Mouse (Mus musculus) E14TG2a.4 (cell line): ENCODE data around the gene Kti12.
A peak's percentile ranks its signal among the peaks of the same experiment; 100 is the strongest.

Source experiments
- H3K27me3 ChIP-seq: 2 replicates; pipeline ENCODE4 v1.6.1; 2014; ENCODE audit warnings: low read length, control low read depth; ENCODE audit not compliant: insufficient read depth
- H3K36me3 ChIP-seq: 2 replicates; pipeline ENCODE4 v1.6.1; 2014; ENCODE audit warnings: low read length, control low read depth; ENCODE audit not compliant: insufficient read depth
- H3K4me1 ChIP-seq: replicated peaks from 2 replicates; pipeline ENCODE4 v1.6.1; 2014; ENCODE audit warnings: low read depth, low read length, control low read depth
- H3K4me3 ChIP-seq: replicated peaks from 2 replicates; pipeline ENCODE4 v1.5.1; 2014; ENCODE audit warnings: mild to moderate bottlenecking, low read length
- H3K9me3 ChIP-seq: 2 replicates; pipeline ENCODE4 v1.6.1; 2014; ENCODE audit warnings: low read length, control low read depth
- CTCF ChIP-seq: conservative IDR thresholded peaks from 2 replicates; pipeline ENCODE4 v1.5.1; 2014; ENCODE audit warnings: low read length
- NANOG ChIP-seq: IDR thresholded peaks from 2 replicates; pipeline ENCODE4 v1.6.1; 2014; ENCODE audit warnings: borderline replicate concordance, low read length, mixed read lengths
- POU5F1 ChIP-seq: IDR thresholded peaks from 2 replicates; pipeline ENCODE4 v1.6.1; 2014; ENCODE audit warnings: low read length, borderline replicate concordance

The Kti12 gene

GRCm38 (mm10) chr4:108847715-108848504 lies at the start of gene Kti12:
Gene Kti12 (plus strand): TSS chr4:108847785.
- TF ChIP-seq POU5F1 (no peak), CTCF (no peak), NANOG (no peak)
- H3K36me3 ChIP-seq = peaks cover 21% of the 10 kb centered on the region

GRCm38 (mm10) chr4:108798083-108798830 lies 49.3 kb upstream of the Kti12 start:
- TF ChIP-seq POU5F1 (no peak), CTCF (peak; percentile 96)
- Histone ChIP-seq H3K4me1 (peaks cover 20% of the 10 kb centered on the region), H3K36me3 (no peaks in the 10 kb centered on the region), H3K27me3 (no peaks in the 10 kb centered on the region), H3K9me3 (no peaks in the 10 kb centered on the region), H3K4me3 (no peak overlapping the region)

More at GRCm38 (mm10) chr4:108847715-108848504, at the start of gene Kti12:
- Histone ChIP-seq H3K4me3 (peak within 1 kb of the TSS; percentile 96), H3K4me1 (peaks cover 40% of the 10 kb centered on the region), H3K9me3 (no peaks in the 10 kb centered on the region), H3K27me3 (no peaks in the 10 kb centered on the region)

DNA sequence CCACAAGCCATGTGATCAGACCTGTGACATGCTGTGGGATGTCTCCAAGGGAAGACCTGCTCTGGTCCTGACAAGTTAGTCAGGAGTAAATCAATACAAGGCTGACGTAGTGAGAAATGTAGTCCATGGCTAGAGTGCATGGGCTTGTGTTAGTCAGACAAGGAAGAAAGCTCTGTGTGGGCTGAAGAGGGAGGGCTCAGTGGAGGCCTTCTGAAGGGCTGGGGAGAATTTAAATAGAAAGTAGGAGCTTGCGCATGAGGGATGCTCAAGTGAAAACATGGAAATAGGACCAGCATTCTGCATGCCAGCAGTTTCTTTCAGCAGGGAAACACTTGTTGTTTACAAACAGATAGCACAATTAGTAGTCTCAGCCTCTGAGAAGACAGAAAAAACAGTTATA lies 44.0 kb upstream of the Kti12 start:
- Histone ChIP-seq H3K27me3 (no peaks in the 10 kb centered on the region), H3K9me3 (no peaks in the 10 kb centered on the region), H3K4me1 (peaks cover 14% of the 10 kb centered on the region), H3K4me3 (no peak overlapping the region), H3K36me3 (no peaks in the 10 kb centered on the region)
- TF ChIP-seq NANOG (no peak), CTCF (no peak), POU5F1 (no peak)

- TF ChIP-seq CTCF (no peak), POU5F1 (no peak), NANOG (no peak)
- peaks cover 8% of the 10 kb centered on the region; the same call in 1 of the 2 replicates for H3K4me1 ChIP-seq
- no peaks in the 10 kb centered on the region for H3K9me3 ChIP-seq
- no peaks in the 10 kb centered on the region for H3K27me3 ChIP-seq
- peaks cover 6% of the 10 kb centered on the region; the same call in 1 of the 2 replicates for H3K36me3 ChIP-seq
- no peak overlapping the region for H3K4me3 ChIP-seq
These were observed 36.4 kb upstream of the Kti12 start for GRCm38 (mm10) chr4:108811142-108811541.

GRCm38 (mm10) chr4:108811550-108811949 lies 36.0 kb upstream of the Kti12 start:
- no peak for TF ChIP-seq CTCF
- no peak for TF ChIP-seq POU5F1
- Histone ChIP-seq H3K27me3 (no peaks in the 10 kb centered on the region), H3K4me3 (no peak overlapping the region), H3K4me1 (peaks cover 8% of the 10 kb centered on the region; the same call in 1 of the 2 replicates), H3K36me3 (peaks cover 6% of the 10 kb centered on the region; the same call in 1 of the 2 replicates), H3K9me3 (no peaks in the 10 kb centered on the region)

- H3K4me1 ChIP-seq = peaks cover under 1% of the 10 kb centered on the region
- H3K27me3 ChIP-seq = no peaks in the 10 kb centered on the region
- no peaks in the 10 kb centered on the region for H3K9me3 ChIP-seq
- peaks cover 93% of the 10 kb centered on the region for H3K36me3 ChIP-seq
- TF ChIP-seq CTCF (no peak), POU5F1 (no peak), NANOG (no peak)
- H3K4me3 ChIP-seq = no peak overlapping the region
These were observed 21.9 kb upstream of the Kti12 start for GRCm38 (mm10) chr4:108825677-108826076.

DNA sequence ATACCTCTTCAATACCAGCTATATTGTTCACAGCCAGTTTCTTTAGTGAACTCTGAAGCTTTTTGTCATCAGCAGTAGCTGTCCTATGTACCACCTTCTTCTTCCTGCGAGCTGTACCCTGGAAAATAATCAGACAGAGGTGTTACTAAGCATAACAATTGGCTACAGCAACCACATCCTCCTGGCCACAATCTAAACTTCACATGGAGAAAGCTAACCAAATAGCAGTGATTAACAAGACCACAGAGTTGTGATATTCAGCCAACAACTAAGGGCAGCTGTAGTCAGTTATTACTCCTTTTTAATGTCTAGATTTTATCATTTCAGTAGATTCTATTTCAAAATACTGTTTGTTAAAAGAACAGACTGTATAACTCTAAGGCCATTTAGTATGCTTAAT lies 21.5 kb upstream of the Kti12 start:
- peaks cover 5% of the 10 kb centered on the region for H3K4me1 ChIP-seq
- no peak overlapping the region for H3K4me3 ChIP-seq
- H3K9me3 ChIP-seq = no peaks in the 10 kb centered on the region
- peaks cover 89% of the 10 kb centered on the region for H3K36me3 ChIP-seq
- TF ChIP-seq POU5F1 = no peak
- TF ChIP-seq NANOG = no peak
- TF ChIP-seq CTCF = no peak
- H3K27me3 ChIP-seq = no peaks in the 10 kb centered on the region

DNA sequence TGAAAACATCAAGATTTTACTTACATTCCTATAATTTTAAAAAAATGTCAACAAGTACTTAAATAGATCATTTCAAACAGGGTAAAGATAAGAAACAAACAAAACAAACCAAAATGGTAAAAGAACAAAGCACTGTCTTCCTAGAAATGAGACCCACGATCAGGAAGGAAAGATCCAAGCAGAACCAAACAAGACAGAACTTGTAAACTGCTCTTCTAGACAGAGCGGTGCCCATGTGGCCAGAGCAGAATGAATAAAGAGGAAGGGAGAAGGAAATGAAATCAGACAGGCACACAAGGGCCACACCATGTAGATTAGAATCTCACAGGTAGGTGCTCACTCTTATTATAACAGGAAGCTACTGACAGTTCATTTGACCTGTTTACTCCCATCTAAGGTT lies 20.9 kb upstream of the Kti12 start:
- Histone ChIP-seq H3K4me1 (peaks cover 11% of the 10 kb centered on the region), H3K4me3 (no peak overlapping the region), H3K36me3 (peaks cover 84% of the 10 kb centered on the region), H3K27me3 (no peaks in the 10 kb centered on the region), H3K9me3 (no peaks in the 10 kb centered on the region)
- no peak for TF ChIP-seq POU5F1
- TF ChIP-seq CTCF = no peak
- no peak for TF ChIP-seq NANOG
